Mouse (Mus musculus): ENCODE results near the gene Gm17416. TPM values are rescaled to one million over a fixed set of nuclear protein-coding genes. Genes with fewer than 3 reads are reported as not detected.

Gene Gm17416
- total and polyA plus RNA-seq, 3 experiments = not detected

DNA sequence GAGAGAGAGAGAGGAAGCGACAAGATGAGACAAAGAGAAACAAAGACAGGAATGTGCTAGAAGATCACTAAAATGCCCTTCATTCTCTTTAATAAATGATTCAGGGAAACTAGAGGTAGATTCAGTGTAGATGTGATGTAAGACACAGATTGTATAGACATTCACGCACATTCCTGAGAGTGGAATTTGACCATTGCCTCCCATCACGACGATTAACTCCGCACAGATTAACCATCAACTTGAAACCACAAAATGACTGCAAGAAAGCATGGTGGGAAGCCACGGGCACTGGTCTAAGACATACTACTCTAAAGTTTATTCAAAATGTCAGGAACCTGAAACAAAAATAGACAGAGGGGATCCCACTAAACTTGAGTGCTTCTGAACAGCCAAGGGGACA, 1.2 kb downstream of the Gm17416 start:
- TF ChIP-seq CTCF (IDR thresholded peaks at IDR 0.05 in 2 of 3, conservative IDR thresholded peaks at IDR 0.05 in 1 of 3; ENCODE audit: control insufficient read depth in 1 of 3, insufficient read depth in 1 of 3, low read depth in 2 of 3, low read length in 3 of 3, poor library complexity in 1 of 3, severe bottlenecking in 1 of 3) = no peak
- TF ChIP-seq HCFC1 (IDR thresholded peaks at IDR 0.05; ENCODE audit: low read depth, low read length) = no peak
- TF ChIP-seq RCOR1 (IDR thresholded peaks at IDR 0.05; ENCODE audit: low read depth, low read length) = no peak
- no peak for TF ChIP-seq SIN3A (IDR thresholded peaks at IDR 0.05; ENCODE audit: low read length)
- no peak for TF ChIP-seq USF2 (IDR thresholded peaks at IDR 0.05; ENCODE audit: borderline replicate concordance in 1 of 2, insufficient read depth in 1 of 2, low read depth in 1 of 2, low read length in 2 of 2)
- TF ChIP-seq RAD21 (IDR thresholded peaks at IDR 0.05; ENCODE audit: low read depth, low read length) = no peak
- no peak for TF ChIP-seq CHD1 (IDR thresholded peaks at IDR 0.05; ENCODE audit: low read depth, low read length)
- no peak for TF ChIP-seq MEF2A (IDR thresholded peaks at IDR 0.05; ENCODE audit: extremely low read depth, insufficient replicate concordance, low read depth, low read length, poor library complexity, severe bottlenecking)
- no peaks in the 10 kb centered on the region for H3K9me3 ChIP-seq (replicated peaks; ENCODE audit: insufficient read depth, low read length)
- H3K4me3 ChIP-seq (ENCODE audit: control insufficient read depth in 1 of 2, insufficient read depth in 1 of 2, low read depth in 2 of 2, low read length in 2 of 2) = no peak overlapping the region
- no peak overlapping the region for H3K9ac ChIP-seq (ENCODE audit: control insufficient read depth, low read depth, low read length, poor library complexity, severe bottlenecking)
- no peaks in the 10 kb centered on the region for H3K4me1 ChIP-seq (ENCODE audit: control insufficient read depth in 1 of 2, insufficient read depth in 2 of 2, low read length in 2 of 2)
- peaks cover 10 to 11% of the 10 kb centered on the region in 2 experiments for H3K27me3 ChIP-seq (ENCODE audit: control insufficient read depth in 1 of 2, insufficient read depth in 2 of 2, low read length in 2 of 2)
- H3K27ac ChIP-seq (ENCODE audit: control insufficient read depth, low read depth, low read length) = no peak overlapping the region
- no peaks in the 10 kb centered on the region for H3K79me2 ChIP-seq (ENCODE audit: control insufficient read depth, insufficient read depth, low read length, poor library complexity)
- H3K36me3 ChIP-seq (ENCODE audit: control insufficient read depth in 1 of 2, insufficient read depth in 2 of 2, low read length in 2 of 2) = no peaks in the 10 kb centered on the region
- DNase-seq (ENCODE audit: low read depth, low spot score) = no peak

DNA sequence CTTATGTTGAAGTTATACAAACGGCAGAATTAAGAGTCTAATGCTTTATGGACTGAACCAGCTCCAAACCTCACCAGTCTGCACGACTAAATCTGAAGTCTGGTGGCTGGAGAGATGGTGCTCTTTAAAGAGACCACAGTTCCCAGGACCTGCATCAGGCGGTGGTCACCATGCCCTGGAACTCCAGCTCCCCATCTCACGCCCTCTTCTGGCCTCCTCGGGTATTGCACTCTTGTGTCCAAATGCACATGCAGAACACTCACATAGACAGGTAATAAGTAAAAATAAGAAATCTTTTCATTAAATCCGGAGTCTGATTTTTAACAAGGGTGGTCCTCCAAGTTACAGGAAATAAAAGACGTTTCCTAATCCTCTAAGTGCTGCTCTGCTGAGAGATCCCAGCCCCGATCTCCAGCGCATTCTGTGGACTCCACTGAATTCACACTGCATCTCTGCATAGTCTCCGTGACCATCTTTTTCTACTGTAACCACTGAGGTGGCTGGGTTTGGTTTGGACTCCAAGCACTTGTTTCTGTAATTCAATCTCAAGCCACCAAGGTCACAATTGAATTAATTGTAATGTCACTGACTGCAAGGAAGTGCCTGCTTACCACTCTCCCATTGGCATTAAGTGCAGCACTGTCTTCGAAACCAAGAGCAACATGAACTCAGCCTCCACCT, 3.1 kb downstream of the Gm17416 start, which contains the start of gene Defb21:
Gene Defb21 (plus strand): TSS at position 631 of the 681 bp plus-strand sequence.
- H3K36me3 ChIP-seq (ENCODE audit: control insufficient read depth in 1 of 2, insufficient read depth in 2 of 2, low read length in 2 of 2) = no peaks in the 10 kb centered on the region
- no peaks in the 10 kb centered on the region for H3K9me3 ChIP-seq (replicated peaks; ENCODE audit: insufficient read depth, low read length)
- no peak within 1 kb of the TSS for H3K9ac ChIP-seq (ENCODE audit: control insufficient read depth, low read depth, low read length, poor library complexity, severe bottlenecking)
- no peaks in the 10 kb centered on the region for H3K4me1 ChIP-seq (ENCODE audit: control insufficient read depth in 1 of 2, insufficient read depth in 2 of 2, low read length in 2 of 2)
- H3K27ac ChIP-seq (ENCODE audit: control insufficient read depth, low read depth, low read length) = no peak within 1 kb of the TSS
- peaks cover 8 to 15% of the 10 kb centered on the region in 2 experiments for H3K27me3 ChIP-seq (ENCODE audit: control insufficient read depth in 1 of 2, insufficient read depth in 2 of 2, low read length in 2 of 2)
- no peak for TF ChIP-seq MAX (IDR thresholded peaks at IDR 0.05; ENCODE audit: low read length)
- no peak for TF ChIP-seq POLR2A (IDR thresholded peaks at IDR 0.05; ENCODE audit: control insufficient read depth in 1 of 2, insufficient read depth in 1 of 2, low read depth in 1 of 2, low read length in 2 of 2, poor library complexity in 1 of 2)
- no peak for TF ChIP-seq NELFE (IDR thresholded peaks at IDR 0.05; ENCODE audit: low read depth, low read length)
- peak; percentile 42 for TF ChIP-seq SMC3 (IDR thresholded peaks at IDR 0.05; ENCODE audit: low read depth, low read length)
- peak; percentile 55 to 70 (median 60) for TF ChIP-seq CTCF (IDR thresholded peaks at IDR 0.05 in 2 of 3, conservative IDR thresholded peaks at IDR 0.05 in 1 of 3; ENCODE audit: control insufficient read depth in 1 of 3, insufficient read depth in 1 of 3, low read depth in 2 of 3, low read length in 3 of 3, poor library complexity in 1 of 3, severe bottlenecking in 1 of 3)
- peak; percentile 37 for DNase-seq (ENCODE audit: low read depth, low spot score)
- H3K79me2 ChIP-seq (ENCODE audit: control insufficient read depth, insufficient read depth, low read length, poor library complexity) = no peaks in the 10 kb centered on the region
- no peak within 1 kb of the TSS for H3K4me3 ChIP-seq (ENCODE audit: control insufficient read depth in 1 of 2, insufficient read depth in 1 of 2, low read depth in 2 of 2, low read length in 2 of 2)

- Histone ChIP-seq H3K27me3 (ENCODE audit: control insufficient read depth in 1 of 2, insufficient read depth in 2 of 2, low read length in 2 of 2) (peaks cover 8 to 12% of the 10 kb centered on the region in 2 experiments), H3K79me2 (ENCODE audit: control insufficient read depth, insufficient read depth, low read length, poor library complexity) (no peaks in the 10 kb centered on the region)
Observed at GRCm38 (mm10) chr2:152573484-152573883, 4.3 kb downstream of the Gm17416 start.

More at GRCm38 (mm10) chr2:152573484-152573883, 4.3 kb downstream of the Gm17416 start:
- H3K4me1 ChIP-seq (ENCODE audit: control insufficient read depth in 1 of 2, insufficient read depth in 2 of 2, low read length in 2 of 2) = no peaks in the 10 kb centered on the region
- no peak for TF ChIP-seq POLR2AphosphoS5 (IDR thresholded peaks at IDR 0.05; ENCODE audit: borderline replicate concordance, low read depth, low read length)
- TF ChIP-seq POLR2A (IDR thresholded peaks at IDR 0.05; ENCODE audit: control insufficient read depth in 1 of 2, insufficient read depth in 1 of 2, low read depth in 1 of 2, low read length in 2 of 2, poor library complexity in 1 of 2) = no peak
- TF ChIP-seq NELFE (IDR thresholded peaks at IDR 0.05; ENCODE audit: low read depth, low read length) = no peak
- no peak for TF ChIP-seq CHD2 (IDR thresholded peaks at IDR 0.05; ENCODE audit: low read length)
- no peak for TF ChIP-seq ZKSCAN1 (IDR thresholded peaks at IDR 0.05; ENCODE audit: low read depth, low read length)
- no peak for TF ChIP-seq TCF12 (IDR thresholded peaks at IDR 0.05; ENCODE audit: low read depth, low read length)
- TF ChIP-seq E2F4 (IDR thresholded peaks at IDR 0.05; ENCODE audit: borderline replicate concordance, low read depth, low read length) = no peak
- no peak for TF ChIP-seq ZC3H11A (IDR thresholded peaks at IDR 0.05; ENCODE audit: low read depth, low read length)
- no peak for TF ChIP-seq ELF1 (IDR thresholded peaks at IDR 0.05; ENCODE audit: low read depth, low read length)
- TF ChIP-seq GABPA (IDR thresholded peaks at IDR 0.05; ENCODE audit: low read depth, low read length) = no peak
- TF ChIP-seq POLR2AphosphoS2 (IDR thresholded peaks at IDR 0.05; ENCODE audit: low read length) = no peak
- no peak for TF ChIP-seq NRF1 (IDR thresholded peaks at IDR 0.05; ENCODE audit: insufficient read depth, low read depth, low read length, poor library complexity, severe bottlenecking)
- no peak for DNase-seq (ENCODE audit: low read depth, low spot score)
- H3K9me3 ChIP-seq (replicated peaks; ENCODE audit: insufficient read depth, low read length) = no peaks in the 10 kb centered on the region
- H3K4me3 ChIP-seq (ENCODE audit: control insufficient read depth in 1 of 2, insufficient read depth in 1 of 2, low read depth in 2 of 2, low read length in 2 of 2) = no peak overlapping the region
- H3K36me3 ChIP-seq (ENCODE audit: control insufficient read depth in 1 of 2, insufficient read depth in 2 of 2, low read length in 2 of 2) = no peaks in the 10 kb centered on the region
- no peak overlapping the region for H3K9ac ChIP-seq (ENCODE audit: control insufficient read depth, low read depth, low read length, poor library complexity, severe bottlenecking)
- no peak overlapping the region for H3K27ac ChIP-seq (ENCODE audit: control insufficient read depth, low read depth, low read length)

Measured in MEL (cell line).